Mouse (Mus musculus) ovary, postnatal 36 days (tissue): ENCODE data around the gene Cdc25a.

Experiments used
- DNase-seq: peaks from one replicate; pipeline ENCODE4 v3.0.0; 2022; ENCODE audit warnings: low spot score, mixed read lengths

Cdc25a gene

GRCm38 (mm10) chr9:109894413-109895090 is 19.2 kb downstream of the Cdc25a start:
- DNase-seq: peak; percentile 72

- DNase-seq: no peak
Measured at GRCm38 (mm10) chr9:109895593-109895992, 20.2 kb downstream of the Cdc25a start.

- no peak for DNase-seq
Measured at GRCm38 (mm10) chr9:109896253-109897150, 21.1 kb downstream of the Cdc25a start.

GRCm38 (mm10) chr9:109898027-109898426 is 22.6 kb downstream of the Cdc25a start:
- DNase-seq: no peak

GRCm38 (mm10) chr9:109899361-109899760 is 24.0 kb downstream of the Cdc25a start:
- no peak for DNase-seq

GRCm38 (mm10) chr9:109899774-109900173 is 24.4 kb downstream of the Cdc25a start:
- peak; percentile 52 for DNase-seq

GRCm38 (mm10) chr9:109900604-109901003 is 25.2 kb downstream of the Cdc25a start:
- no peak for DNase-seq

GRCm38 (mm10) chr9:109902246-109902645 is 26.9 kb downstream of the Cdc25a start:
- DNase-seq: no peak

- no peak for DNase-seq
Measured at GRCm38 (mm10) chr9:109902740-109903139, 27.4 kb downstream of the Cdc25a start.

- DNase-seq: peak; percentile 50
Measured at GRCm38 (mm10) chr9:109907300-109907699, 31.9 kb downstream of the Cdc25a start.

- no peak for DNase-seq
Measured at GRCm38 (mm10) chr9:109907774-109908465, 32.5 kb downstream of the Cdc25a start.

GRCm38 (mm10) chr9:109909102-109909501 is 33.7 kb downstream of the Cdc25a start:
- DNase-seq: no peak

- DNase-seq: no peak
Measured at GRCm38 (mm10) chr9:109909926-109910325, 34.5 kb downstream of the Cdc25a start.

- peak; percentile 49 for DNase-seq
Measured at GRCm38 (mm10) chr9:109911779-109912178, 36.4 kb downstream of the Cdc25a start.

GRCm38 (mm10) chr9:109914269-109914926 is 39.0 kb downstream of the Cdc25a start:
- no peak for DNase-seq

- DNase-seq: peak; percentile 39
Measured at GRCm38 (mm10) chr9:109917931-109918330, 42.6 kb downstream of the Cdc25a start.

GRCm38 (mm10) chr9:109929131-109929530 is 53.8 kb downstream of the Cdc25a start:
- no peak for DNase-seq

GRCm38 (mm10) chr9:109930063-109930462 is 54.7 kb downstream of the Cdc25a start:
- DNase-seq: no peak

- DNase-seq: no peak
Measured at GRCm38 (mm10) chr9:109930752-109931151, 55.4 kb downstream of the Cdc25a start.

- DNase-seq: peak; percentile 98
Measured at GRCm38 (mm10) chr9:109931257-109932171, 56.1 kb downstream of the Cdc25a start, which contains the start of gene Map4. Gene Map4 (plus strand): TSS chr9:109931460.

GRCm38 (mm10) chr9:109932361-109932755 is 57.0 kb downstream of the Cdc25a start:
- DNase-seq: no peak
